Mouse (Mus musculus) embryonic facial prominence, embryonic 11.5 days (tissue): ENCODE data around the gene Cfap298. TPM values are rescaled to one million over a fixed set of nuclear protein-coding genes. Genes with fewer than 3 reads are reported as not detected.
A peak's percentile ranks its signal among the peaks of the same experiment; 100 is the strongest.

Experiments
- ATAC-seq: fragments of 200-750 bp; cut with Nextera tagmentation; replicated peaks from 2 replicates; pipeline ENCODE4 v1.8.0; 2017; ENCODE audit warnings: low read depth; ENCODE audit not compliant: insufficient number of reproducible peaks, low FRiP score, low TSS enrichment
- DNase-seq: peaks from one replicate; pipeline ENCODE4 v3.0.0-alpha.2; 2015; ENCODE audit warnings: low spot score
- H3K27ac ChIP-seq: fragments of 300-500 bp; sonication (generic); replicated peaks from 2 replicates; pipeline ENCODE4 v1.5.1; 2014; ENCODE audit warnings: mild to moderate bottlenecking, low read depth, low read length, control low read depth
- H3K27me3 ChIP-seq: fragments of 300-500 bp; sonication (generic); 2 replicates; pipeline ENCODE4 v1.6.1; 2014; ENCODE audit warnings: mild to moderate bottlenecking, low read length, moderate library complexity, mixed read lengths; ENCODE audit not compliant: control insufficient read depth, insufficient read depth
- H3K36me3 ChIP-seq: fragments of 300-500 bp; sonication (generic); replicated peaks from 2 replicates; pipeline ENCODE4 v1.6.1; 2014; ENCODE audit warnings: low read depth, mild to moderate bottlenecking, low read length, moderate library complexity, mixed read lengths; ENCODE audit not compliant: control insufficient read depth, insufficient read depth
- H3K4me1 ChIP-seq: fragments of 300-500 bp; sonication (generic); 2 replicates; pipeline ENCODE4 v1.6.1; 2014; ENCODE audit warnings: low read length, mixed read lengths; ENCODE audit not compliant: control insufficient read depth, insufficient read depth
- H3K4me2 ChIP-seq: fragments of 300-500 bp; sonication (generic); 2 replicates; pipeline ENCODE4 v1.6.1; 2014; ENCODE audit warnings: low read depth, mild to moderate bottlenecking, control low read depth, low read length, moderate library complexity
- H3K4me3 ChIP-seq: fragments of 300-500 bp; sonication (generic); 2 replicates; pipeline ENCODE4 v1.5.1; 2014; ENCODE audit warnings: low read depth, low read length, control low read depth
- H3K9ac ChIP-seq: fragments of 300-500 bp; sonication (generic); replicated peaks from 2 replicates; pipeline ENCODE4 v1.6.1; 2014; ENCODE audit warnings: mild to moderate bottlenecking, control low read depth, low read length
- H3K9me3 ChIP-seq: fragments of 300-500 bp; sonication (generic); replicated peaks from 2 replicates; pipeline ENCODE4 v1.6.1; 2016; ENCODE audit warnings: mild to moderate bottlenecking, low read length, inconsistent platforms, mixed read lengths; ENCODE audit not compliant: control insufficient read depth
- whole genome bisulfite sequencing: fragments of 180-500 bp; shearing (Covaris S2); extraction: QIAGEN DNeasy Blood & Tissue Kit; methylation state at CpG from one replicate; pipeline ENCODE4 v1.1.7; 2014; 5-methylcytosine and 5-hydroxymethylcytosine counted together
- microRNA-seq: library from miRNA; unstranded; fragments of <30 nt; microRNA quantifications from one replicate; pipeline ENCODE4, GENCODE M21; 2016; ENCODE audit warnings: borderline number of aligned reads
- polyA plus RNA-seq: library from polyadenylated mRNA; unstranded; fragments of >200 nt; fragmentation: Nextera tagmentation; extraction: Ambion mirVana; gene quantifications from 2 replicates; pipeline ENCODE4 v1.2.1, GENCODE M21; 2014

Cfap298 gene
- polyA plus RNA-seq, 1 experiment from 2014 or later: 49.7 TPM

GRCm38 (mm10) chr16:90885781-90886565 is 48.9 kb downstream of the Cfap298 start:
- Histone ChIP-seq H3K27ac (no peak overlapping the region), H3K4me3 (no peak overlapping the region), H3K27me3 (no peaks in the 10 kb centered on the region), H3K4me2 (no peak overlapping the region), H3K9ac (no peak overlapping the region), H3K4me1 (no peaks in the 10 kb centered on the region), H3K36me3 (no peaks in the 10 kb centered on the region), H3K9me3 (no peaks in the 10 kb centered on the region)
- no peak for ATAC-seq
- WGBS: 69% methylated on average over 9 of the region's 9 CpGs
- no peak for DNase-seq

- no peaks in the 10 kb centered on the region for H3K4me1 ChIP-seq
- no peaks in the 10 kb centered on the region for H3K27me3 ChIP-seq
- no peak for DNase-seq
- ATAC-seq: no peak
- no peaks in the 10 kb centered on the region for H3K36me3 ChIP-seq
- H3K9me3 ChIP-seq: no peaks in the 10 kb centered on the region
- H3K9ac ChIP-seq: no peak overlapping the region
- WGBS: 73% methylated on average over 2 of the region's 2 CpGs
- H3K4me2 ChIP-seq: no peak overlapping the region
- no peak overlapping the region for H3K4me3 ChIP-seq
- no peak overlapping the region for H3K27ac ChIP-seq
Observed at GRCm38 (mm10) chr16:90885351-90885750, 49.6 kb downstream of the Cfap298 start.

- 59% methylated on average over 8 of the region's 8 CpGs for WGBS
- H3K9ac ChIP-seq: no peak overlapping the region
- no peaks in the 10 kb centered on the region for H3K4me1 ChIP-seq
- no peak overlapping the region for H3K4me3 ChIP-seq
- no peak overlapping the region for H3K4me2 ChIP-seq
- H3K36me3 ChIP-seq: no peaks in the 10 kb centered on the region
- H3K9me3 ChIP-seq: no peaks in the 10 kb centered on the region
- no peaks in the 10 kb centered on the region for H3K27me3 ChIP-seq
- DNase-seq (peak; percentile 39), ATAC-seq (no peak)
- H3K27ac ChIP-seq: no peak overlapping the region
Observed at GRCm38 (mm10) chr16:90882501-90882977, 52.4 kb downstream of the Cfap298 start.

- no peak overlapping the region for H3K9ac ChIP-seq
- no peak for DNase-seq
- H3K27me3 ChIP-seq: no peaks in the 10 kb centered on the region
- no peak overlapping the region for H3K27ac ChIP-seq
- 84% methylated on average over 3 of the region's 3 CpGs for WGBS
- no peak overlapping the region for H3K4me3 ChIP-seq
- H3K4me2 ChIP-seq: no peak overlapping the region
- no peaks in the 10 kb centered on the region for H3K36me3 ChIP-seq
- H3K9me3 ChIP-seq: no peaks in the 10 kb centered on the region
- no peaks in the 10 kb centered on the region for H3K4me1 ChIP-seq
- ATAC-seq: no peak
Observed at GRCm38 (mm10) chr16:90878135-90878860, 56.6 kb downstream of the Cfap298 start.

Small RNA genes within 50 kb of the gene (microRNA-seq; reads per million reads assigned to microRNA genes)
- not detected for gene Gm22933

Other genes starting within 250 kb of the Cfap298 start
- 105 TPM in 2 replicates for gene Mis18a, start 207.7 kb downstream of the Cfap298 start, polyA plus RNA-seq
- gene Mrap, start 196.9 kb downstream of the Cfap298 start, polyA plus RNA-seq: 0.21 TPM in 2 replicates
- gene Urb1, start 124.7 kb downstream of the Cfap298 start, polyA plus RNA-seq: 13.1 and 15.4 TPM in 2 replicates
- gene Eva1c, start 108.4 kb downstream of the Cfap298 start, polyA plus RNA-seq: 0.52 and 1.1 TPM in 2 replicates
- 12.1 and 12.7 TPM in 2 replicates for gene Synj1, start 76.2 kb upstream of the Cfap298 start, polyA plus RNA-seq
- 79.8 and 84.3 TPM in 2 replicates for gene Paxbp1, start 109.4 kb upstream of the Cfap298 start, polyA plus RNA-seq
- gene 4932438H23Rik, start 160.0 kb upstream of the Cfap298 start, polyA plus RNA-seq: not detected in 2 replicates